Mouse (Mus musculus): ENCODE measurements at regions not wholly inside any gene's neighbourhood (a gene's known extent, or its start where the extent isn't known, plus 50 kb on each side); places are given as distances from the start of the nearest gene placed in this dataset.
A peak's percentile ranks its signal among the peaks of the same experiment; 100 is the strongest.

GRCm38 (mm10) chr7:137522450-137522849, 85.0 kb downstream of the Glrx3 start:
- Histone ChIP-seq H3K27ac (no peak overlapping the region), H3K27me3 (ENCODE audit: control insufficient read depth, insufficient read depth, low read length) (no peaks in the 10 kb centered on the region), H3K36me3 (replicated peaks; ENCODE audit: control insufficient read depth, insufficient read depth) (no peaks in the 10 kb centered on the region), H3K9ac (no peak overlapping the region), H3K4me1 (replicated peaks; ENCODE audit: control insufficient read depth, insufficient read depth, low read length) (0 out of 2 replicates have a peak, but pooled peaks cover 5% of the 10 kb centered on the region), H3K4me3 (replicated peaks; ENCODE audit: low read length) (no peak overlapping the region), H3K9me3 (ENCODE audit: control insufficient read depth, low read length) (no peaks in the 10 kb centered on the region), H3K4me2 (replicated peaks) (no peak overlapping the region)
- 87% methylated on average over 5 of the region's 5 CpGs for WGBS
- DNase-seq (ENCODE audit: low spot score), result no peak
- no peak for ATAC-seq (ENCODE audit: low FRiP score)

DNA sequence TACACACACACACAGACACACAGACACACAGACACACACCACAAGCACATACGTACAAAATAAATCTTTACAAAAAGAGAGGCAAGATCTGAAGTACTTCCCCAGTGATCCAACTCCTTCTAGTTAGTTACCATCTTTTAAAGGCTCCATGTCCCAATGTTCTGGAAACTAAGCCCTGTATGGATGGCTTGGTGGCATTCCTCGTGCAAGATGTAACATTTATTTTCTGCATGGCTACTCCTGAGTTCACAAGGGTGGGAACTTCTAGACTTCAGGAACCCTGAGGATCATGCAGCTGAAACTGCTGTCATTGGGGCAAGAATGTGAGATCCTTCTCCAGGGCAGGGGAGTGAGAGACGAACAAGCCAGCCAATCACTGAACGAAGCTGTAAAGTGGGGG, 96.1 kb downstream of the Glrx3 start:
- DNase-seq (ENCODE audit: low spot score) (no peak), ATAC-seq (ENCODE audit: low FRiP score) (no peak)
- Histone ChIP-seq H3K27ac (no peak overlapping the region), H3K36me3 (replicated peaks; ENCODE audit: control insufficient read depth, insufficient read depth) (no peaks in the 10 kb centered on the region), H3K4me3 (replicated peaks; ENCODE audit: low read length) (no peak overlapping the region), H3K4me2 (replicated peaks) (no peak overlapping the region), H3K9me3 (ENCODE audit: control insufficient read depth, low read length) (no peaks in the 10 kb centered on the region), H3K4me1 (replicated peaks; ENCODE audit: control insufficient read depth, insufficient read depth, low read length) (no peaks in the 10 kb centered on the region), H3K9ac (no peak overlapping the region), H3K27me3 (ENCODE audit: control insufficient read depth, insufficient read depth, low read length) (no peaks in the 10 kb centered on the region)
- WGBS, result 81% methylated on average over 4 of the region's 4 CpGs

GRCm38 (mm10) chr7:137549991-137550390, 112.6 kb downstream of the Glrx3 start:
- WGBS, result 31% methylated on average over 2 of the region's 2 CpGs
- no peak overlapping the region for H3K4me3 ChIP-seq (replicated peaks; ENCODE audit: low read length)
- H3K9me3 ChIP-seq (ENCODE audit: control insufficient read depth, low read length), result no peaks in the 10 kb centered on the region
- H3K27ac ChIP-seq, result no peak overlapping the region
- no peak overlapping the region for H3K9ac ChIP-seq
- H3K4me1 ChIP-seq (replicated peaks; ENCODE audit: control insufficient read depth, insufficient read depth, low read length), result no peaks in the 10 kb centered on the region
- H3K27me3 ChIP-seq (ENCODE audit: control insufficient read depth, insufficient read depth, low read length), result no peaks in the 10 kb centered on the region
- ATAC-seq (ENCODE audit: low FRiP score), result no peak
- no peak overlapping the region for H3K4me2 ChIP-seq (replicated peaks)
- peak; percentile 74 for DNase-seq (ENCODE audit: low spot score)
- no peaks in the 10 kb centered on the region for H3K36me3 ChIP-seq (replicated peaks; ENCODE audit: control insufficient read depth, insufficient read depth)

DNA sequence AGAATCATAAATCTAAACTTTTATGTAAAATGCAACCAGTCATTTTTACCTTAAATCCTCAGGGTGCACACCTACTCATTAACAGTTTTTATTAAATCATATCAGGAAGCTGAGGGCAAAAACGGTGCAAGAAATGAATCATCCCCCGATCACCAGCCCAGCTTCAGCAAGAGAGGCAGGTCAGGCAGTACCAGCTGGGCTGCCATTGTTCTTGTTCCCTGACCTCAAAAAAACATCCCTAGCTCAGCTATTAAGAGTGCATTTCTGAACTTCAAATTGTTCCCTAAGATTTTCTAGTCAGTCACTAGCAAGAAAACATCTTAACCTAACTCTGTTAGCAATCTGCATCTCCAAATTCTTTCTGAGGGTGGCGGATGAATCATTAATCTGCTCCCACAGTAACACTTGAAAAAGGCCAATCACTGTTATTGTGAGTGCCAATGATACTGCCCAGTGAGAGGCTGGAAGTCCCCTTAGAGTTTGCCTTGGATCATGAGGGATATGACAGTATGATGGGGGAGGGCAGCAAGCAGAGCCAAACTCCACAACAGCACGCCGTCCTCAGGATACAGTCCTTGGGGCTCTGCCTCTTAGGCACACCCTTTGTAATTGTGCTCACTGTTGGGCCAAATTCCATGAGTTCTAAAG, 115.3 kb downstream of the Glrx3 start:
- ATAC-seq (ENCODE audit: low FRiP score), result no peak
- WGBS, result 51% methylated on average over 5 of the region's 5 CpGs

GRCm38 (mm10) chr7:137555481-137555880, 118.1 kb downstream of the Glrx3 start:
- Histone ChIP-seq H3K27me3 (ENCODE audit: control insufficient read depth, insufficient read depth, low read length) (no peaks in the 10 kb centered on the region), H3K36me3 (replicated peaks; ENCODE audit: control insufficient read depth, insufficient read depth) (no peaks in the 10 kb centered on the region), H3K9me3 (ENCODE audit: control insufficient read depth, low read length) (no peaks in the 10 kb centered on the region), H3K4me3 (replicated peaks; ENCODE audit: low read length) (no peak overlapping the region), H3K4me1 (replicated peaks; ENCODE audit: control insufficient read depth, insufficient read depth, low read length) (no peaks in the 10 kb centered on the region), H3K27ac (no peak overlapping the region), H3K4me2 (replicated peaks) (no peak overlapping the region), H3K9ac (no peak overlapping the region)
- DNase-seq (ENCODE audit: low spot score) (no peak), ATAC-seq (ENCODE audit: low FRiP score) (no peak)
- WGBS, result 45% methylated on average over 2 of the region's 2 CpGs

More for the DNA sequence above, 115.3 kb downstream of the Glrx3 start:
- H3K27me3 ChIP-seq (ENCODE audit: control insufficient read depth, insufficient read depth, low read length), result no peaks in the 10 kb centered on the region
- no peak overlapping the region for H3K27ac ChIP-seq
- DNase-seq (ENCODE audit: low spot score), result no peak
- H3K9ac ChIP-seq, result no peak overlapping the region
- no peaks in the 10 kb centered on the region for H3K36me3 ChIP-seq (replicated peaks; ENCODE audit: control insufficient read depth, insufficient read depth)
- no peak overlapping the region for H3K4me3 ChIP-seq (replicated peaks; ENCODE audit: low read length)
- no peak overlapping the region for H3K4me2 ChIP-seq (replicated peaks)
- H3K4me1 ChIP-seq (replicated peaks; ENCODE audit: control insufficient read depth, insufficient read depth, low read length), result no peaks in the 10 kb centered on the region
- H3K9me3 ChIP-seq (ENCODE audit: control insufficient read depth, low read length), result no peaks in the 10 kb centered on the region

DNA sequence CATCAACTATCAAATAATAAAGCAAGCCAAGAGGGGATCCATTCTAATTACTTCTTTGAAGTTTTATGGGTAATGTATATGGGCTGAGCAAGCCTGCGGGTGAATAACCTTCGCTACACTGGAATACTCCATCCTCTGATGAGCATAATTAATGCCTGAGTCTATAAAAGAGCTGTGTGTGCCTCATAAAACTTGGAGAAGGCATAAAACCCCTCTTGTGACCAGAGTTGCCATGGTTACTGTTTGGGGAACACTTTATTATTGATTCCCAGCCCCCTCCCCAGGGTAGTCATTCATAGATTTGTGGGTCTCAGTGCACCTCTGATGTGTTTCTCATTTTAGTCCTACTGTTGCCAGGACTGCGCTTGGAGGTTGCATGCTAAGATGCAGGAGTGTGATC, 120.0 kb downstream of the Glrx3 start:
- WGBS, result 77% methylated on average over 3 of the region's 3 CpGs
- H3K4me1 ChIP-seq (replicated peaks; ENCODE audit: control insufficient read depth, insufficient read depth, low read length), result no peaks in the 10 kb centered on the region
- no peaks in the 10 kb centered on the region for H3K27me3 ChIP-seq (ENCODE audit: control insufficient read depth, insufficient read depth, low read length)
- H3K27ac ChIP-seq, result no peak overlapping the region
- H3K4me3 ChIP-seq (replicated peaks; ENCODE audit: low read length), result no peak overlapping the region
- ATAC-seq (ENCODE audit: low FRiP score) (no peak), DNase-seq (ENCODE audit: low spot score) (no peak)
- H3K4me2 ChIP-seq (replicated peaks), result no peak overlapping the region
- H3K9ac ChIP-seq, result no peak overlapping the region
- no peaks in the 10 kb centered on the region for H3K36me3 ChIP-seq (replicated peaks; ENCODE audit: control insufficient read depth, insufficient read depth)
- no peaks in the 10 kb centered on the region for H3K9me3 ChIP-seq (ENCODE audit: control insufficient read depth, low read length)

DNA sequence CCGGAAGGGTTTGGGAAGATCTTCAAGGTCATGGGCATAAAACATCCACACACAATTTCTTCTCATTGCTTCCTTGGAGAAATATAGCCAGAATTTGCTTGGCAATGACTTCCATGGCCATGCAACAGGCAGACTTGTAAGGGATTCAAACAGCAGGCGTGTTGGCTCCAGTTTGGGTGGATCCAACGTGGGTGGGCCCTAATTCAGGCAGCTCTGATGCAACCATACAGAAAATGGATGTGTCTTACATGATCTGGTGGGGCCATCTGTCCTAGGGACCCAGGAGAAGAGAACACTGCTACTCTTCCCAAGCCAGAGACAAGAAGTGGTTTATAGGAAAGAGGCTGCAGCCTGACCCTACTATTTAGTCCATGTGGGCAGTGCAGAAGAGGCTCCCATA, 121.5 kb downstream of the Glrx3 start:
- no peak overlapping the region for H3K4me2 ChIP-seq (replicated peaks)
- no peak overlapping the region for H3K27ac ChIP-seq
- no peak for DNase-seq (ENCODE audit: low spot score)
- H3K9me3 ChIP-seq (ENCODE audit: control insufficient read depth, low read length), result no peaks in the 10 kb centered on the region
- H3K4me1 ChIP-seq (replicated peaks; ENCODE audit: control insufficient read depth, insufficient read depth, low read length), result no peaks in the 10 kb centered on the region
- H3K4me3 ChIP-seq (replicated peaks; ENCODE audit: low read length), result no peak overlapping the region
- ATAC-seq (ENCODE audit: low FRiP score), result no peak
- no peaks in the 10 kb centered on the region for H3K36me3 ChIP-seq (replicated peaks; ENCODE audit: control insufficient read depth, insufficient read depth)
- no peaks in the 10 kb centered on the region for H3K27me3 ChIP-seq (ENCODE audit: control insufficient read depth, insufficient read depth, low read length)
- WGBS, result 87% methylated on average over 3 of the region's 3 CpGs
- H3K9ac ChIP-seq, result no peak overlapping the region

- H3K9ac ChIP-seq, result no peak overlapping the region
- H3K27me3 ChIP-seq (ENCODE audit: control insufficient read depth, insufficient read depth, low read length), result no peaks in the 10 kb centered on the region
- H3K36me3 ChIP-seq (replicated peaks; ENCODE audit: control insufficient read depth, insufficient read depth), result no peaks in the 10 kb centered on the region
- no peak overlapping the region for H3K4me2 ChIP-seq (replicated peaks)
- no peak overlapping the region for H3K4me3 ChIP-seq (replicated peaks; ENCODE audit: low read length)
- DNase-seq (ENCODE audit: low spot score) (no peak), ATAC-seq (ENCODE audit: low FRiP score) (no peak)
- no peaks in the 10 kb centered on the region for H3K9me3 ChIP-seq (ENCODE audit: control insufficient read depth, low read length)
- H3K4me1 ChIP-seq (replicated peaks; ENCODE audit: control insufficient read depth, insufficient read depth, low read length), result no peaks in the 10 kb centered on the region
- WGBS, result 88% methylated on average over 2 of the region's 2 CpGs
- no peak overlapping the region for H3K27ac ChIP-seq
Measured at GRCm38 (mm10) chr7:137570199-137570598, 132.8 kb downstream of the Glrx3 start.

DNA sequence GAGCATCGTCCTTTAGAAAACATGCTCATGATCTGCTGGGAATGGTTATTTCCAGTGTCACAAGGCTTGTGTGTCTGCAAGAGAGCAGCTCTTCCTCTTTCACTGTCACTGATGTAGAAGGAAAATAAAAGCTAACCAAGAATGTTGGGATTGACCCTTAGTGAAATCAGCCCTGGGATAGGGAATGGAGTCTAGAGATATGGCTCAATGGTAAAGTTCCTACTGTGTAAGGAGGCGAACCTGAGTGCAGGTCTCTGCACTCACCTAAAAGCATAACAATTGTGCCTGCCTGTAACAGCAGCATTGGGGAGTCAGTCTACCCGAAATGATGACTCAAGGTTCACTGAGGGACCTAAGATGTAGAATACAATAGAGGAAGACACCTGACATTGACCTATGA, 138.1 kb downstream of the Glrx3 start:
- H3K27ac ChIP-seq, result no peak overlapping the region
- H3K9me3 ChIP-seq (ENCODE audit: control insufficient read depth, low read length), result no peaks in the 10 kb centered on the region
- WGBS, result 82% methylated on average over 3 of the region's 3 CpGs
- no peak overlapping the region for H3K4me2 ChIP-seq (replicated peaks)
- DNase-seq (ENCODE audit: low spot score) (no peak), ATAC-seq (ENCODE audit: low FRiP score) (no peak)
- no peak overlapping the region for H3K9ac ChIP-seq
- no peaks in the 10 kb centered on the region for H3K27me3 ChIP-seq (ENCODE audit: control insufficient read depth, insufficient read depth, low read length)
- H3K4me3 ChIP-seq (replicated peaks; ENCODE audit: low read length), result no peak overlapping the region
- no peaks in the 10 kb centered on the region for H3K4me1 ChIP-seq (replicated peaks; ENCODE audit: control insufficient read depth, insufficient read depth, low read length)
- H3K36me3 ChIP-seq (replicated peaks; ENCODE audit: control insufficient read depth, insufficient read depth), result no peaks in the 10 kb centered on the region

- Histone ChIP-seq H3K4me3 (replicated peaks; ENCODE audit: low read length) (no peak overlapping the region), H3K36me3 (replicated peaks; ENCODE audit: control insufficient read depth, insufficient read depth) (no peaks in the 10 kb centered on the region), H3K27ac (no peak overlapping the region), H3K9ac (no peak overlapping the region), H3K9me3 (ENCODE audit: control insufficient read depth, low read length) (no peaks in the 10 kb centered on the region), H3K27me3 (ENCODE audit: control insufficient read depth, insufficient read depth, low read length) (no peaks in the 10 kb centered on the region), H3K4me1 (replicated peaks; ENCODE audit: control insufficient read depth, insufficient read depth, low read length) (no peaks in the 10 kb centered on the region), H3K4me2 (replicated peaks) (no peak overlapping the region)
- WGBS, result 56% methylated on average over 6 of the region's 6 CpGs
- ATAC-seq (ENCODE audit: low FRiP score) (no peak), DNase-seq (ENCODE audit: low spot score) (no peak)
Measured at GRCm38 (mm10) chr7:137576251-137576650, 138.8 kb downstream of the Glrx3 start.
